Mouse (Mus musculus): ENCODE data around the gene Ryr3.

DNA sequence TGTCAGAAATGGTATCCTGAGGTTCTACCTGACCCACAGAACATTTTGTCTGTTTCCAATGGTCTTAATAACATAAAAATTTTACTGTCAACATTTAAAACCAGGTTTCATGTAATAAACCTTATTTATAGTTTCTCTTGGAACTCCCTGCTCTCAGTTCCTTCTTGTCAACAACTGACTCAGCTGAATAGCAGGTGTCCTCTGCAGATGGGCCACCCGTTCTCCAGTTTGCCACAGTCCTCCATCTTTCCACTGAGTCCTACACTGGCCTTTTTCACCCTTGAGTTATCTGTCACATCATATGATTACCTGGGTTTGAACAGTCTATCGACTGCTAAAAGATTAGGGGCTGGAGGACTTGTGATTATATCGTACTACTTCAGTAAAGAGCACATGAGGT, 79.1 kb downstream of the Ryr3 start:
- TF ChIP-seq MAX (IDR thresholded peaks at IDR 0.05; ENCODE audit: low read depth) (no peak), CEBPB (IDR thresholded peaks at IDR 0.05; ENCODE audit: insufficient read depth, poor library complexity, severe bottlenecking) (no peak)

Data from myocyte (in vitro differentiated cells).